In the genomic region with DNA sequence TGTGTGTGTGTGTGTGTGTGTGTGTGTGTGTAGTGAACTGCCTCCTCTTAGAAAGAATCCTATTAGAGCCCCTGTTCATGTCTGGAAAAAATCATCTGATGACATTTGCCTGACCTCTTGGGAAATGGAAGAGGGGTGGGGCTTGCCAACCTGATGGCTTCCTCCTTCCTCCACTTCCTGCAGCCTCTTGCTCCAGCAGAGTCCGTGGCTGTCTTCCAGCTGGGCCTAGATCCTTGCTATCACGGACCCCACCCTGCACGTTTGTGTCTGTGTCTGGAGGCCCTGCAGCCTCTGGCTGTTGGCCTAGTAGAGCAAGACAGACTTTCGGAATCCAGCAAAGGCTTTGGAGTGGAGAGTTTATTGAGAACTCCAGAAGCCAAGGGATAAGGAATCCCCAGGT, we compare ENCODE assay signal across 8 mouse cellular contexts.
A peak's percentile ranks its signal among the peaks of the same experiment; 100 is the strongest.
DNase-seq lines count a peak whose midpoint lies in the region; ATAC-seq lines count a peak whose summit lies in the region.

No protein-coding gene starts in this region.

- peak; percentile 71; the same call in 1 of the 2 replicates for ATAC-seq in stomach, embryonic 16.5 days (ENCODE audit: insufficient read depth, low FRiP score)
- no peak for ATAC-seq in midbrain, embryonic 13.5 days
- no peak for ATAC-seq in hindbrain, embryonic 11.5 days (ENCODE audit: low FRiP score)

- whole genome bisulfite sequencing in heart, embryonic 10.5 days, result 35% methylated on average over 4 of the region's 4 CpGs
- whole genome bisulfite sequencing in limb, embryonic 10.5 days, result 62% methylated on average over 4 of the region's 4 CpGs
- WGBS in stomach, embryonic 16.5 days, result 16% methylated on average over 4 of the region's 4 CpGs
- 75% methylated on average over 4 of the region's 4 CpGs for WGBS in midbrain, embryonic 13.5 days
- WGBS in hindbrain, embryonic 11.5 days, result 68% methylated on average over 4 of the region's 4 CpGs

- no peaks in the 10 kb centered on the region for H3K9me3 ChIP-seq in heart, embryonic 10.5 days
- no peaks in the 10 kb centered on the region for H3K9me3 ChIP-seq in limb, embryonic 10.5 days (replicated peaks)
- H3K9me3 ChIP-seq in stomach, embryonic 16.5 days (replicated peaks; ENCODE audit: control insufficient read depth, low read length), result no peaks in the 10 kb centered on the region
- no peaks in the 10 kb centered on the region for H3K9me3 ChIP-seq in midbrain, embryonic 13.5 days
- H3K9me3 ChIP-seq in hindbrain, embryonic 11.5 days (ENCODE audit: control insufficient read depth, low read length), result no peaks in the 10 kb centered on the region

- no peak overlapping the region; the same call in 1 of the 2 replicates for H3K9ac ChIP-seq in stomach, embryonic 16.5 days (ENCODE audit: low read length)
- H3K9ac ChIP-seq in midbrain, embryonic 13.5 days (replicated peaks), result no peak overlapping the region
- no peak overlapping the region for H3K9ac ChIP-seq in hindbrain, embryonic 11.5 days (ENCODE audit: low read depth, low read length)

- DNase-seq in urinary bladder, postnatal 14 days (ENCODE audit: low spot score), result peak; percentile 76
- no peak for DNase-seq in urinary bladder, postnatal 10 days (ENCODE audit: low spot score)
- no peak for DNase-seq in heart, embryonic 10.5 days (ENCODE audit: low spot score)
- DNase-seq in limb, embryonic 10.5 days (ENCODE audit: low spot score), result no peak
- no peak for DNase-seq in retina, postnatal 1 day
- DNase-seq in hindbrain, embryonic 11.5 days (ENCODE audit: low spot score), result no peak

- H3K27me3 ChIP-seq in heart, embryonic 10.5 days (ENCODE audit: insufficient read depth, poor library complexity, severe bottlenecking), result no peaks in the 10 kb centered on the region
- H3K27me3 ChIP-seq in limb, embryonic 10.5 days (ENCODE audit: low read depth, poor library complexity, severe bottlenecking), result peaks cover 11% of the 10 kb centered on the region; the same call in 1 of the 2 replicates
- H3K27me3 ChIP-seq in stomach, embryonic 16.5 days (ENCODE audit: control insufficient read depth, insufficient read depth, low read length), result no peaks in the 10 kb centered on the region
- H3K27me3 ChIP-seq in midbrain, embryonic 13.5 days, result no peaks in the 10 kb centered on the region
- no peaks in the 10 kb centered on the region for H3K27me3 ChIP-seq in hindbrain, embryonic 11.5 days (ENCODE audit: control insufficient read depth, insufficient read depth, low read length)

- H3K4me1 ChIP-seq in heart, embryonic 10.5 days, result peaks cover 26% of the 10 kb centered on the region
- H3K4me1 ChIP-seq in limb, embryonic 10.5 days, result peaks cover 61% of the 10 kb centered on the region
- H3K4me1 ChIP-seq in stomach, embryonic 16.5 days (ENCODE audit: control insufficient read depth, insufficient read depth, low read length), result peaks cover 12% of the 10 kb centered on the region
- H3K4me1 ChIP-seq in midbrain, embryonic 13.5 days (replicated peaks), result no peaks in the 10 kb centered on the region
- H3K4me1 ChIP-seq in hindbrain, embryonic 11.5 days (replicated peaks; ENCODE audit: control insufficient read depth, insufficient read depth, low read length), result no peaks in the 10 kb centered on the region

- H3K36me3 ChIP-seq in heart, embryonic 10.5 days, result no peaks in the 10 kb centered on the region
- no peaks in the 10 kb centered on the region for H3K36me3 ChIP-seq in limb, embryonic 10.5 days
- no peaks in the 10 kb centered on the region for H3K36me3 ChIP-seq in stomach, embryonic 16.5 days (ENCODE audit: control insufficient read depth, insufficient read depth, low read length)
- no peaks in the 10 kb centered on the region for H3K36me3 ChIP-seq in midbrain, embryonic 13.5 days
- H3K36me3 ChIP-seq in hindbrain, embryonic 11.5 days (ENCODE audit: control insufficient read depth, insufficient read depth, low read length), result no peaks in the 10 kb centered on the region

- no peak overlapping the region for H3K4me2 ChIP-seq in stomach, embryonic 16.5 days (ENCODE audit: low read depth, low read length)
- no peak overlapping the region for H3K4me2 ChIP-seq in midbrain, embryonic 13.5 days (replicated peaks)
- no peak overlapping the region for H3K4me2 ChIP-seq in hindbrain, embryonic 11.5 days (replicated peaks; ENCODE audit: low read depth, low read length)

- H3K4me3 ChIP-seq in heart, embryonic 10.5 days, result no peak overlapping the region
- H3K4me3 ChIP-seq in limb, embryonic 10.5 days, result no peak overlapping the region
- H3K4me3 ChIP-seq in stomach, embryonic 16.5 days (replicated peaks; ENCODE audit: low read length), result no peak overlapping the region
- no peak overlapping the region for H3K4me3 ChIP-seq in midbrain, embryonic 13.5 days (replicated peaks)
- no peak overlapping the region for H3K4me3 ChIP-seq in hindbrain, embryonic 11.5 days (ENCODE audit: low read depth, low read length)

- peak overlapping the region; percentile 79 for H3K27ac ChIP-seq in heart, embryonic 10.5 days
- H3K27ac ChIP-seq in limb, embryonic 10.5 days, result peak overlapping the region; percentile 71
- H3K27ac ChIP-seq in stomach, embryonic 16.5 days (ENCODE audit: low read length), result peak overlapping the region; percentile 72; the same call in 1 of the 2 replicates
- no peak overlapping the region for H3K27ac ChIP-seq in midbrain, embryonic 13.5 days
- H3K27ac ChIP-seq in hindbrain, embryonic 11.5 days (ENCODE audit: low read depth, low read length), result no peak overlapping the region

Comparison
In these comparisons a context has a peak if more than half of its experiments do, and no peak if none do; other contexts are left out.
1. H3K27ac ChIP-seq: peak in heart, embryonic 10.5 days (single experiment), limb, embryonic 10.5 days (single experiment) and stomach, embryonic 16.5 days (single experiment); none in midbrain, embryonic 13.5 days (single experiment) and hindbrain, embryonic 11.5 days (single experiment).